Comparison of ENCODE assay signal across 8 mouse cellular contexts in the genomic region with DNA sequence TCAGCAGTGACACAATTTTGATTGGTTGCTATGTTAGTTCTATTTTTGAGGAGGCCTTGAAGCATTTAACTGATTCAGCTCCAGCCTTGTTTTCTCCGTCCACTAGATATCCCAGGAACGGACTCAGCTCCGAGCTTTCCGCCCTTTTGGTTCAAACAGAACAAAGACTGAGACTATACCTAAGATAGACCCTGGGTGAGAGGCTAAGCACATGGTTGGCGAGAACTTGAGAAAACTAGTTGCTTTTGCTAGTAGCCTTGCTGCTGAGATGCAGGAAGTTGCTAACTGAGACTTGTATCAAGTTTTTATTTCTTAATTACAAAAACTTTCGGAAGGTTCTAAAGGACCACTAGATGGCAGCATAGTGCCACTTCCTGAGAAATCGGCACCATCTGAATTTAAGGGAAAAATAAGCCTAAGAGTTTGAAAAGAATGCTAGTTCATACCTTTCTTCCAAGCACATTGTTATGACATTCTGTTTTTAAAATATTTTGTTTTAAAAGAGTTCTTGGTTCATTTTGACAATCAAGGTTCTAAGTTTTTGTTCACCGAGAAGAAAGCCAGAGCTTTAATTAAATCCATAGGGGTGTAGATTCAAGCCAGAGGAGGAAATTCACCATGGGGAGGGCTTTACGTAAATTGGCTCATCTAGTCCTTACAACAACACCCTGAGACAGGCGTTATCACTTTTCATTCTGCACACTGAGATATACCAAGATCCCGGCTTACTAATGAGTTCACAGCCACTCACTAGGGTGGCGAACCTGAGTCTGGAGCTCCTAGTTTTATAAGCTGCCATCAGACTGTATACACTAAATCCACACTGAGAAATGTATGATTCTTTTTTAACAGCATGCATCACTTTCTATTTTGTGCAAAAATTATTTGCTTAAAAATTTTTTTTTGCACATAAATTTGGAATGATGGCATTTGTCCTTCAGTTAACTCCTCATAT. TPM values are rescaled to one million over a fixed set of nuclear protein-coding genes. Genes with fewer than 3 reads are reported as not detected.
DNase-seq lines count a peak whose midpoint lies in the region; ATAC-seq lines count a peak whose summit lies in the region.

No protein-coding gene starts in this region.

- ATAC-seq in frontal cortex, adult (ENCODE audit: low TSS enrichment): peak; percentile 89
- ATAC-seq in midbrain, embryonic 15.5 days (replicated peaks): 0 out of 2 replicates have a peak, but pooled peaks have one; percentile 50

- peak overlapping the region; percentile 34; the same call in 1 of the 2 replicates for H3K27ac ChIP-seq in midbrain, embryonic 15.5 days

- no peaks in the 10 kb centered on the region for H3K36me3 ChIP-seq in midbrain, embryonic 15.5 days (replicated peaks)

- H3K4me2 ChIP-seq in midbrain, embryonic 15.5 days: no peak overlapping the region

- H3K9ac ChIP-seq in midbrain, embryonic 15.5 days: no peak overlapping the region

- H3K9me3 ChIP-seq in midbrain, embryonic 15.5 days: no peaks in the 10 kb centered on the region

- H3K4me1 ChIP-seq in midbrain, embryonic 15.5 days: 0 out of 2 replicates have a peak, but pooled peaks cover 3% of the 10 kb centered on the region

- H3K4me3 ChIP-seq in midbrain, embryonic 15.5 days: no peak overlapping the region

- intact Hi-C loops in heart, postnatal 10 days (cut with DNase I): loop anchor here (5.0 to 10.0 kb wide), 4 partner anchors 89 to 1647 kb away; no protein-coding TSS in a partner anchor

- DNase-seq in frontal cortex, postnatal 25 days (ENCODE audit: low spot score in 2 of 2): no peak
- peak; percentile 14 for DNase-seq in 3134 (ENCODE audit: extremely low read depth, insufficient read length, low spot score)
- peak; percentile 55 for DNase-seq in ZHBTc4 (ENCODE audit: low read depth, low spot score)
- DNase-seq in heart, postnatal 10 days: peak; percentile 17 to 47
- DNase-seq in spleen, postnatal 36 days (ENCODE audit: low spot score in 2 of 2): no peak
- DNase-seq in natural killer cell, adult 2 months (ENCODE audit: low spot score in 2 of 2): no peak

- 49% methylated on average over 12 of the region's 12 CpGs for WGBS in midbrain, embryonic 15.5 days

- no peaks in the 10 kb centered on the region for H3K27me3 ChIP-seq in midbrain, embryonic 15.5 days (replicated peaks)

RNA-seq across cellular contexts. Expression of gene Ccng1, which starts 20.5 kb away (rescaled TPM):
- 100 to 1,000 TPM; 231 TPM for total RNA-seq in heart, postnatal 10 days (2021)
- 31.2 and 33.3 TPM in 2 replicates for polyA plus RNA-seq in midbrain, embryonic 15.5 days (2015; fragmentation: Nextera tagmentation; extraction: Ambion mirVana)

RNA-seq across cellular contexts. Expression of gene Nudcd2, which starts 42.1 kb away (rescaled TPM):
- 10 to 100 TPM; 22.1 to 22.6 TPM for total RNA-seq in heart, postnatal 10 days (2021)
- 49.6 and 55.4 TPM in 2 replicates for polyA plus RNA-seq in midbrain, embryonic 15.5 days (2015; fragmentation: Nextera tagmentation; extraction: Ambion mirVana)

RNA-seq across cellular contexts. Expression of gene Hmmr, which starts 42.4 kb away (rescaled TPM):
- 10 to 100 TPM; 10.1 to 10.7 TPM for total RNA-seq in heart, postnatal 10 days (2021)
- polyA plus RNA-seq in midbrain, embryonic 15.5 days (2015; fragmentation: Nextera tagmentation; extraction: Ambion mirVana): 5.4 and 6.0 TPM in 2 replicates

Comparison
In these comparisons a context has a peak if more than half of its experiments do, and no peak if none do; other contexts are left out.
1. DNase-seq: peak in 3134 (single experiment), ZHBTc4 (single experiment) and heart, postnatal 10 days (2 of 2); none in frontal cortex, postnatal 25 days (0 of 2), spleen, postnatal 36 days (0 of 2) and natural killer cell, adult 2 months (0 of 2).